Mouse (Mus musculus) right cerebral cortex, postnatal 14 days (tissue): ENCODE results near the gene Klf9.

ENCODE experiments used
- DNase-seq: peaks from one replicate; pipeline ENCODE4 v3.0.0; 2022

Gene Klf9

GRCm38 (mm10) chr19:23164651-23165240 is 23.7 kb downstream of the Klf9 start:
- DNase-seq: no peak

DNA sequence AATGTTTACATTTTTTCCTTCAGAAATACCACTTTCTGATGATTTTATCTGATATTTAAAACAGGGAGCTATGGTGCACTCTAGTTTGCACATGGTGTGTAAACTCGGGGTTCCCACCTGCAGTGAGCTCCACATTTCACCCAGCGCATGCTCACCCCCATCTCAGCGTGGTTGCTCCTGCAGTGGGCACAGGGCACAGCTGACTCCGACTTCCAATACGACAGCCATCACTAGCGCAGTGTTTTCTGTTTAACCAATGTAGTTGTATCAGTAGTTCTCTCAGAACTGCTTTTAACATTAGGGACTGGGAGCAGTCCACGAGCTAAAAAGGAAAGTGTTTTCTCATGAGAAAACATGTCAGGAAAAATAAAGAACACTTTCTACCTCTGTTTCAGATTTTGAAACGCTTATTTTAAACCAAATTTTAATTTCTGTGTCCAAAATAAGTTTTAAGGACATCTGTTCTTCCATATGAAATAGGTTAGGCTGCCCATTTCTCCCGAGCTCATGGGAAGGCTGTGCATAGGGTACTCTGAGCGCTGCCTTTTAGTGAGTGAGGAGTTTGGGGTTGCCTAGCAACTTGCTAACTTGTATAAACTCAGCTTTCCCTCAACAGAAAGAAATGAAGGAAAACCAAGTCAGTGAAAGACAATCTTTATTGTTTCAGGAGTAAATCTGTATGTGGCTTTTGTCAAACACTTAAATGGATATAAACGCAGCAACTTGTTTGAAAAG is 25.7 kb downstream of the Klf9 start:
- DNase-seq: no peak

GRCm38 (mm10) chr19:23168899-23169658 is 28.1 kb downstream of the Klf9 start:
- DNase-seq: no peak

- DNase-seq: no peak
These were observed 28.6 kb downstream of the Klf9 start for GRCm38 (mm10) chr19:23169659-23170050.

GRCm38 (mm10) chr19:23170476-23170875 is 29.4 kb downstream of the Klf9 start:
- DNase-seq: no peak

DNA sequence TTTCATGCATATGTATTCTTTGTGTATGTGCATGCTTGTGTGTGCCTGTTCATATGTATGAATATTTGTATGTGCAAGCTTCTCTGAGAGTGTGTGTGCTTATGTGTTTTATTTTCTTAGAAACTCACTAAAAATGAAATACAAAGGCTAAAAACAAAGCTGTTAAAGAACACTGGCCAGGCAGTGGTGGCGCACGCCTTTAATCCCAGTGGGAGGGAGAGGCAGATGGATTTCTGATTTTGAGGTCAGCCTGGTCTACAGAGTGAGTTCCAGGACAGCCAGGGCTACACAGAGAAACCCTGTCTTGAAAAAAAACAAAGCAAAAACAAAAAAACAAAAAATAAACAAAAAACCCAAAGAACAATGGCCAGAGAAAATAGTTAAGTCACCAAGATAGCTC is 30.1 kb downstream of the Klf9 start:
- DNase-seq: no peak

- no peak for DNase-seq
These were observed 34.1 kb downstream of the Klf9 start for GRCm38 (mm10) chr19:23175090-23175489.

DNA sequence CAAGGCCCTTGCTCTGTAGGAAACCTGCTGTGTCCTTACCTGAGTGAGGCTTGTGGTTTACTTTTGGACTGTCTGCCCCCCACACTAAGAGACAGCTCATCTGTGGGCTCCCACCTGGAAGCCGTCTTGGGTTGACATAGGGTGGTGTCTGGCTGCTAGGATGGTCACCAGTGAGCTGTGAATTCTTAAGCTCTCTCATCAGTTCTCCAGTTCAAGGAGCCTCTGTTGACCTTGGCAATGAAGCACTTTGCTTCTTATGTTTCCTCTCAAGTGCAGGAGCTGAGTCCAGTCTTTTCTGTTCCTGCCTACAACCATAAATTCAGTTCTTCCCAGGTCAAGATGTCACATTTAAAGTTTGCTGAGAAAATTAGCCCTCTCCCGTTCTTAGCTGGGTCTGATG is 34.5 kb downstream of the Klf9 start:
- DNase-seq: no peak

DNA sequence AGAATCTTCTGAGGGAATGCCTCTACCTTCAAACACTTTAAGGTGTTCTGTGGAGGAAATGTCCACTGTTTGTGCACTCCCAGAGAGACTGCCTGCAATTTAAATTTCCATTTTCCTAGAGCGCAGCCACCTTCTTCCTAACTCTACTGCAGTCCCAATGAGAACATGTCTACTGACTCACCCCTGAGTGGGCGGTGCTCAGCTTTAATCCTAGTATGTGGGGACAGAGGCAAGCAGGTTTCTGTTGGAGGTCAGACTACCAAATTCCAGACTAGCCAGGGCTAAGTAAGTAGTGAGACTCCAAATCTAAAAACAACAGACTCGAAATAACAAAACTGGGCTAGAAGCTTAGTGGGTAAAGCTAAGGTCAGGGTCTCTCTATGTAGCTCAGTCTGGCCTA is 37.5 kb downstream of the Klf9 start:
- DNase-seq: no peak

- DNase-seq: no peak
These were observed 42.5 kb downstream of the Klf9 start for GRCm38 (mm10) chr19:23183493-23183892.

- DNase-seq: no peak
These were observed 43.0 kb downstream of the Klf9 start for GRCm38 (mm10) chr19:23184068-23184467.

DNA sequence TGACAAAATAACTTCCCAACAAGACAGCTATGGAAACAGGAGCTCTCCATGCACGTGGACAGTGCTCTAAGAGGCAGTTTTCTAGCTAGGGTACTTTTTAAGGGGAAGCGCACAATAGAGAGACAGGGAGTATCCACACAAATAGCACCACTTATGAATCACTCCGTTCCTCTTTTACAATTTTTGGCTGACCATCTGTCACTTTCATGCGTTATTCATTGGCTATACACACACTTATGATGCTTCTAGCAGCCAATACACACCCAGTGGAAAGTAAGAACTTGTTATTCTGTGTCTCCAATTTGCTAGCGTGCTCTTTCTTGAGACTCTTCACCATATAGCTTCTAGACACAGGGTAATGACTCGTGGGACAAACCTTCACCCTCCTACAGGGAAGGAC is 46.7 kb downstream of the Klf9 start:
- no peak for DNase-seq

- DNase-seq: no peak
These were observed 48.0 kb downstream of the Klf9 start for GRCm38 (mm10) chr19:23188986-23189385.

GRCm38 (mm10) chr19:23189744-23190143 is 48.7 kb downstream of the Klf9 start:
- no peak for DNase-seq

DNA sequence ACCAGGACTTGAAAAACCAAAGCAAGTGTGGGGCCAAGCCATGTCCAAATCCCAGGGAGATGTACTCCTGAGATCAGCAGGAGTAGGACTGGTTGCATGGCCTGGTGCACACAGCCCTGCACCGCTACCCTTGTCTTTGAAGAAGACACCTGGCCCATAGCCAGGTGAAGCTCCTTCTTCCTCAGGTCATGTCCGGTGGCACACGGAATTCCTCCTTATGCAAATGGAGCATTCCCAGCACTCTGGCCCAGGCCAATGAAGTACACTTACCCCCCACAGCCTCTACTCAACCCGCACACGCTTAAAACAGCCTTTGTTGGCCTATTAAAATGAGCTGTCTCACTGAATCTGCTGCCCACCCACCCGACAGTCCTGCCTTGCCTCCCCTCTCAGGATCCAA is 50.5 kb downstream of the Klf9 start:
- DNase-seq: no peak

DNA sequence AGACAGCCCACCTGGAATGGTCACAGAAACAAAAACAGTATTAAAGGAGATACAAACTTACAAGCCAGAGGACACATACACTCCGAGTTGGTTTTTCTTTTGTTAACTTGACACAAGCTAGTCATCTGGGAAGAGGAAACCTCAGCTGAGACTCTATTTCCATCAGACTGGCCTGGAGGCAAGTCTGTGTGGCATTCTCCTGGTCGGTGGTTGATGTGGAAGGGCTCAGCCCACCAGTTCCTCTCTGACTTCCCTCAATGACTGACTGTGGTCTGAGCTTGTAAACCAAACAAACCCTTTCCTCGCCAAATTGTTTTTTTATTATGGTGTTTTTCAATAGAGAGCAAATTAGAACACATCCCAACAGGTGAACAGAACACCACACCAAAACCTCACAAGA is 52.0 kb downstream of the Klf9 start:
- DNase-seq: no peak

DNA sequence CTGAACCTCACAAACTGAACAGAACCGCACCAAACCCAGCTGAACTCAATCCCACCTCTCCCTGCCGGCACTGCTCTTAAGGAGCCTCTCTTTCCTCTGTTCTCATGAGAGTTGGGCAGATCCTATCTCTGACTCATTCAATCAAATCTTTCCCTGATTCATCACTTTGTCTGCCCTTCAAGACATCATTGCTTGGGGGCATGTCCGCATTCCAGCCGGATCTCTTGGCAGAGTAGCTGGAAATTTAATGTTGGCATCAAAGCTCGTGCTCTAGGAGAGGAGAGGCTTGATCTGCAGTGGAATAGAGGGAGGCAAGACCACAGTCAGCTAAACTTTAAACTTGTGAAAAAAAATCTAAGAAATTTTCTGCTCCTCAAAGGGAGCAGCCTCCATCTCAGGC is 61.1 kb downstream of the Klf9 start:
- no peak for DNase-seq

GRCm38 (mm10) chr19:23203505-23204053 is 62.6 kb downstream of the Klf9 start:
- DNase-seq: no peak

- no peak for DNase-seq
These were observed 70.3 kb downstream of the Klf9 start for GRCm38 (mm10) chr19:23211325-23211724.

GRCm38 (mm10) chr19:23214326-23214725 is 73.3 kb downstream of the Klf9 start:
- peak; percentile 19 for DNase-seq
